Mouse (Mus musculus) MEL (cell line): Measurements from ENCODE around the gene 2210016F16Rik.

Experiments used
- BHLHE40 ChIP-seq: IDR thresholded peaks from 2 replicates; pipeline ENCODE4 v1.6.1; 2012; ENCODE audit warnings: low read depth, mild to moderate bottlenecking, inconsistent platforms, low read length, improper control_type of control experiment, borderline replicate concordance
- CHD2 ChIP-seq: IDR thresholded peaks from 2 replicates; pipeline ENCODE4 v1.6.1; 2011; ENCODE audit warnings: low read length, improper control_type of control experiment
- CTCF ChIP-seq, 3 experiments: IDR thresholded peaks in 2 of 3; conservative IDR thresholded peaks in 1 of 3; 2 replicates each; pipeline ENCODE4 v1.5.1; 2011 to 2012; ENCODE audit warnings: low read length in 3 of 3, low read depth in 2 of 3, mild to moderate bottlenecking in 2 of 3, improper control_type of control experiment in 1 of 3, inconsistent platforms in 1 of 3, mixed read lengths in 1 of 3, moderate library complexity in 1 of 3; ENCODE audit not compliant: control insufficient read depth in 1 of 3, insufficient read depth in 1 of 3, poor library complexity in 1 of 3, severe bottlenecking in 1 of 3
- EP300 ChIP-seq, 2 experiments: IDR thresholded peaks; 2 replicates each; pipeline ENCODE4 v1.6.1; 2011; ENCODE audit warnings: improper control_type of control experiment in 2 of 2, low read length in 2 of 2, low read depth in 1 of 2, mild to moderate bottlenecking in 1 of 2
- ETS1 ChIP-seq: IDR thresholded peaks from 2 replicates; pipeline ENCODE4 v1.6.1; 2012; ENCODE audit warnings: low read depth, mild to moderate bottlenecking, inconsistent platforms, low read length, improper control_type of control experiment, moderate library complexity
- HCFC1 ChIP-seq: IDR thresholded peaks from 2 replicates; pipeline ENCODE4 v1.6.1; 2012; ENCODE audit warnings: low read depth, mild to moderate bottlenecking, inconsistent platforms, low read length, improper control_type of control experiment, moderate library complexity
- JUND ChIP-seq: IDR thresholded peaks from 2 replicates; pipeline ENCODE4 v1.6.1; 2011; ENCODE audit warnings: low read depth, mild to moderate bottlenecking, improper control_type of control experiment, low read length
- MXI1 ChIP-seq: IDR thresholded peaks from 2 replicates; pipeline ENCODE4 v1.6.1; 2011; ENCODE audit warnings: mild to moderate bottlenecking, low read depth, low read length, improper control_type of control experiment
- NELFE ChIP-seq: IDR thresholded peaks from 2 replicates; pipeline ENCODE4 v1.6.1; 2011; ENCODE audit warnings: low read depth, low read length, improper control_type of control experiment
- POLR2A ChIP-seq, 2 experiments: IDR thresholded peaks; 2 replicates each; pipeline ENCODE4 v1.6.1; 2011 to 2012; ENCODE audit warnings: low read length in 2 of 2, mild to moderate bottlenecking in 2 of 2, control low read depth in 1 of 2, improper control_type of control experiment in 1 of 2, low read depth in 1 of 2, moderate library complexity in 1 of 2; ENCODE audit not compliant: control insufficient read depth in 1 of 2, insufficient read depth in 1 of 2, poor library complexity in 1 of 2
- POLR2AphosphoS2 ChIP-seq: IDR thresholded peaks from 2 replicates; pipeline ENCODE4 v1.6.1; 2011; ENCODE audit warnings: low read length, improper control_type of control experiment
- ZNF384 ChIP-seq: IDR thresholded peaks from 2 replicates; pipeline ENCODE4 v1.6.1; 2012; ENCODE audit warnings: low read depth, mild to moderate bottlenecking, inconsistent platforms, low read length, improper control_type of control experiment

- TF ChIP-seq POLR2AphosphoS2 (no peak), POLR2A (IDR thresholded peaks at IDR 0.05; ENCODE audit: control insufficient read depth in 1 of 2, insufficient read depth in 1 of 2, low read depth in 1 of 2, low read length in 2 of 2, poor library complexity in 1 of 2) (no peak), ETS1 (no peak), HCFC1 (no peak), ZNF384 (peak; percentile 22; the same call in 1 of the 2 replicates), BHLHE40 (no peak), CTCF (IDR thresholded peaks at IDR 0.05 in 2 of 3, conservative IDR thresholded peaks at IDR 0.05 in 1 of 3; ENCODE audit: control insufficient read depth in 1 of 3, insufficient read depth in 1 of 3, low read depth in 2 of 3, low read length in 3 of 3, poor library complexity in 1 of 3, severe bottlenecking in 1 of 3) (no peak), MXI1 (no peak), EP300 (IDR thresholded peaks at IDR 0.05; ENCODE audit: low read depth in 1 of 2, low read length in 2 of 2) (no peak), NELFE (no peak), CHD2 (no peak), JUND (no peak)
Observed at GRCm38 (mm10) chr13:58384371-58384770, 654 bp downstream of the 2210016F16Rik start.
